Mouse (Mus musculus) heart, embryonic 15.5 days (tissue): ENCODE measurements at regions not wholly inside any gene's neighbourhood (a gene's known extent, or its start where the extent isn't known, plus 50 kb on each side); places are given as distances from the start of the nearest gene placed in this dataset. TPM values are rescaled to one million over a fixed set of nuclear protein-coding genes. Genes with fewer than 3 reads are reported as not detected.

ENCODE experiments used
- ATAC-seq: fragments of 200-750 bp; cut with Nextera tagmentation; replicated peaks from 2 replicates; pipeline ENCODE4 v1.8.0; 2017; ENCODE audit warnings: low read depth, moderate TSS enrichment; ENCODE audit not compliant: insufficient number of reproducible peaks, insufficient read depth, low FRiP score
- H3K27ac ChIP-seq: fragments of 300-500 bp; sonication (generic); 2 replicates; pipeline ENCODE4 v1.5.1; 2015; ENCODE audit warnings: mild to moderate bottlenecking, inconsistent platforms
- H3K27me3 ChIP-seq: fragments of 300-500 bp; sonication (generic); 2 replicates; pipeline ENCODE4 v1.6.1; 2015; ENCODE audit warnings: inconsistent platforms
- H3K36me3 ChIP-seq: fragments of 300-500 bp; sonication (generic); 2 replicates; pipeline ENCODE4 v1.6.1; 2015; ENCODE audit warnings: mild to moderate bottlenecking, inconsistent platforms
- H3K4me1 ChIP-seq: fragments of 300-500 bp; sonication (generic); replicated peaks from 2 replicates; pipeline ENCODE4 v1.6.1; 2015; ENCODE audit warnings: inconsistent platforms
- H3K4me2 ChIP-seq: fragments of 300-500 bp; sonication (generic); 2 replicates; pipeline ENCODE4 v1.6.1; 2015; ENCODE audit warnings: inconsistent platforms, mild to moderate bottlenecking, moderate library complexity
- H3K4me3 ChIP-seq: fragments of 300-500 bp; sonication (generic); 2 replicates; pipeline ENCODE4 v1.5.1; 2015; ENCODE audit warnings: mild to moderate bottlenecking, inconsistent platforms
- H3K9ac ChIP-seq: fragments of 300-500 bp; sonication (generic); 2 replicates; pipeline ENCODE4 v1.6.1; 2015; ENCODE audit warnings: mild to moderate bottlenecking, inconsistent platforms
- H3K9me3 ChIP-seq: fragments of 300-500 bp; sonication (generic); replicated peaks from 2 replicates; pipeline ENCODE4 v1.6.1; 2016; ENCODE audit warnings: inconsistent platforms
- WGBS: fragments of 180-500 bp; shearing (Covaris S2); methylation state at CpG from one replicate; pipeline ENCODE4 v1.1.7; 2015; ENCODE audit warnings: mixed read lengths; 5-methylcytosine and 5-hydroxymethylcytosine counted together
- microRNA-seq: library from miRNA; unstranded; fragments of <30 nt; microRNA quantifications from one replicate; pipeline ENCODE4, GENCODE M21; 2016

GRCm38 (mm10) chr10:46373715-46374475 lies 796.3 kb downstream of the Hace1 start:
- no peaks in the 10 kb centered on the region for H3K27me3 ChIP-seq
- H3K4me1 ChIP-seq = no peaks in the 10 kb centered on the region
- no peak for ATAC-seq
- no peak overlapping the region for H3K27ac ChIP-seq
- no peak overlapping the region for H3K4me3 ChIP-seq
- no peaks in the 10 kb centered on the region for H3K9me3 ChIP-seq
- WGBS = 81% methylated on average over 7 of the region's 7 CpGs
- H3K4me2 ChIP-seq = no peak overlapping the region
- H3K9ac ChIP-seq = no peak overlapping the region
- H3K36me3 ChIP-seq = no peaks in the 10 kb centered on the region

- Histone ChIP-seq H3K4me1 (no peaks in the 10 kb centered on the region), H3K36me3 (no peaks in the 10 kb centered on the region), H3K27ac (no peak overlapping the region), H3K4me2 (no peak overlapping the region), H3K27me3 (no peaks in the 10 kb centered on the region), H3K9me3 (no peaks in the 10 kb centered on the region), H3K9ac (no peak overlapping the region), H3K4me3 (no peak overlapping the region)
- no peak for ATAC-seq
- 76% methylated on average over 3 of the region's 3 CpGs for WGBS
Measured at GRCm38 (mm10) chr10:46374646-46375045, 797.0 kb downstream of the Hace1 start.

GRCm38 (mm10) chr10:46397089-46397488 lies 819.5 kb downstream of the Hace1 start:
- Histone ChIP-seq H3K9me3 (no peaks in the 10 kb centered on the region), H3K4me3 (no peak overlapping the region), H3K4me1 (no peaks in the 10 kb centered on the region), H3K27me3 (no peaks in the 10 kb centered on the region), H3K9ac (no peak overlapping the region), H3K4me2 (no peak overlapping the region), H3K36me3 (no peaks in the 10 kb centered on the region), H3K27ac (no peak overlapping the region)
- ATAC-seq = no peak
- WGBS = 72% methylated on average over 4 of the region's 4 CpGs

GRCm38 (mm10) chr10:46403883-46404282 lies 826.3 kb downstream of the Hace1 start:
- Histone ChIP-seq H3K27ac (no peak overlapping the region), H3K4me2 (no peak overlapping the region), H3K27me3 (no peaks in the 10 kb centered on the region), H3K9me3 (no peaks in the 10 kb centered on the region), H3K4me1 (no peaks in the 10 kb centered on the region), H3K36me3 (no peaks in the 10 kb centered on the region), H3K4me3 (no peak overlapping the region), H3K9ac (no peak overlapping the region)
- ATAC-seq = no peak
- WGBS = 70% methylated on average over 2 of the region's 2 CpGs

Small RNAs in the stretch of these regions (microRNA-seq; reads per million reads assigned to microRNA genes)
- not detected for gene Gm27410
